Mouse (Mus musculus) lung, postnatal 25 days (tissue): ENCODE results near the gene Gm47959.
A peak's percentile ranks its signal among the peaks of the same experiment; 100 is the strongest.
"Not testable (repeated sequence)": the region's sequence is repeated elsewhere in the genome, so short reads cannot be mapped to it uniquely, and the experiment has no call there.

Source experiments
- DNase-seq: peaks from one replicate; pipeline ENCODE4 v3.0.0; 2022; ENCODE audit warnings: low spot score

Gm47959 gene

DNA sequence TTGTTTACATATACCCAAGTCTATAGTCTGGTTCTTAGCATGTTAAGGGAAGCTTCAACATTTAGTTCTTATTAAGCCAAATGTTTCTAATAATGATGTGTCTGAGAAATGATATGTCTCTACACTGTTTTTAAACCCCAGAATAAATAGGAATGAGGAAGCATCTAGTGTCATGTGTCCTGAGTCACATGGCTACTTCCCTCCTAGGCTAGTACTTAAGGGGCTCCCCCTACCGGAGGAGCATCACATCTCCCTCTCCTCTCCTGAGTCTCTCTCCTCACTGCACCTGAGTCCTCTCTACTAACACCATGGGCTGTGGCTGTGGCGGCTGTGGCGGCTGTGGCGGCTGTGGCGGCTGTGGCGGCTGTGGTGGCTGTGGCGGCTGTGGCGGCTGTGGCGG lies at the start of gene Gm47959:
TSS of gene Gm47959 (plus strand) at position 243 of the 400 bp plus-strand sequence.
- not testable (repeated sequence) for DNase-seq

DNA sequence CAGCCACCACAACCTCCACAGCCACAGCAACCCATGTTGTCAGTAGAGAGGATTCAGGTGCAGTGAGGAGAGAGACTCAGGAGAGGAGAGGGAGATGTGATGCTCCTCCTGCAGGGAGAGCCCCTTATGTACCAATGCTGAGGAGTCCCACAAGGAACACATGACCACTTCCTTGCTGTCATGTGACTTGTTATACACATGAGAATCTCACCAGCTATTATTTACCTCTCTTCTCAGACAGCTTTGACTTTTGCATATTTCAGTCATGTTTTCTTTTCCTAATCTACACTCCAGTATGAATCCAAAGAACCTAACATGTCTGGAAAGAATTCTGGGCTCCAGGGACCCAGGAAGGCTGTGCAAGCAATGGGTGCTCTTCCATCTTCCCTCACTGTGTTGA lies 44.4 kb upstream of the Gm47959 start, which contains the start of gene Gm7544:
TSS of gene Gm7544 (minus strand) at position 101 of the 400 bp plus-strand sequence.
- not testable (repeated sequence) for DNase-seq

DNA sequence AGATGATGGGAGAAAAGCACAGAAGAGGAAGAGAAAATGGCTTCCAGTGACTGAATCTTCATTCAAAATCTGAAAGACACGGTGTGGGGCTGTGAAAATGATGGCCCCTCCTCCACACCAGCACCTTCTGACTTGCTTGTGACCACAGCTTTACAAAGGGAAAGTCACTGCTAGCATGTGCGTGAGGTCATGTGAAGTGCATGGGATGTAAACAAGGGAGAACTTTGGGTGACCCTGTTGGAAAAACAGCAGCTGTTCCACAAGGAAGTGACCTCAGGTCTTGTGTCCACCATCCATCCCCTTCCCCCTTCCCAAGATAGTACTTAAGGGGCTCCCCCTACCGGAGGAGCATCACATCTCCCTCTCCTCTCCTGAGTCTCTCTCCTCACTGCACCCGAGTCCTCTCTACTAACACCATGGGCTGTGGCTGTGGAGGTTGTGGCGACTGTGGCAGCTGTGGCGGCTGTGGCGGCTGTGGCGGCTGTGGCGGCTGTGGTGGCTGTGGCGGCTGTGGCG lies 40.4 kb upstream of the Gm47959 start, which contains the start of gene Gm47955:
TSS of gene Gm47955 (plus strand) at position 417 of the 516 bp plus-strand sequence.
- DNase-seq, result no peak

DNA sequence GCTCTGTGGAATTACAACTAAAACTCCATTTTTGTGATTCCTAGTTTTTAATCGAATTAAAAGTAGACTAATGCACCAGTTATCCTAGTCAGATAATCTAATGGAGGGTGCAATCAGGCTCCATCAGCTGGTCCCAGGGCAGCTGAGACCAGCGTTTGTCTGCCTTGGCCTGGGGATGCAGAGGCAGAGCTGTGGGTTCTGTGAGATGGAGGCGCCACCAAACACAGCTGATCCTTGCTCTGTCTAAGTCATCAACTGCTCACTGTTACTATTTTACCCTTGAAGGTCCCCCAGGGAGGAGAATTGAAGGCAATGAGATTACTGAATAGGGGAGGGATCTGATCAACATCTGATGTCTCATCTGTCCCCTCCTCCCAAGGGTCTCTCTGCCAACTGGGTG lies 33.9 kb upstream of the Gm47959 start:
- no peak for DNase-seq

DNA sequence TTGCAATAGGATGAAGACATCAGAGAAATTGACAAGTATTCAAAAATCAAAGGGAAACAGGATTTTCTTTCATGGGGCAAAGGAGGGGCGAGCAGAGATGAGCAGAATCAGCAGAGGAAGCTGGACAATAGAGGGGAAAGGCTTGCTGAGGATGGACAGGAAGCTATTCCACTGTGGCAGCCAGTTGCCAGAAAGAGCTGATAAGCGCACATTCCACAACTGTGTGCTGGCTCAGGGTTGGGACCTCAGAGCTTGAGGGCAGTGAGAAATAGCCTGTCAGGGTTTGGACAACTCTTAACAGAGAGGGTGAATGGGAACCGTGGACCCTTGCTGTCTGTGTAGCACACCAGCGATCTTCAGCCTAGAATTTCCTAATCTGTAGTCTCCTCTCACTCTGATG lies 28.3 kb upstream of the Gm47959 start:
- peak; percentile 50 for DNase-seq

DNA sequence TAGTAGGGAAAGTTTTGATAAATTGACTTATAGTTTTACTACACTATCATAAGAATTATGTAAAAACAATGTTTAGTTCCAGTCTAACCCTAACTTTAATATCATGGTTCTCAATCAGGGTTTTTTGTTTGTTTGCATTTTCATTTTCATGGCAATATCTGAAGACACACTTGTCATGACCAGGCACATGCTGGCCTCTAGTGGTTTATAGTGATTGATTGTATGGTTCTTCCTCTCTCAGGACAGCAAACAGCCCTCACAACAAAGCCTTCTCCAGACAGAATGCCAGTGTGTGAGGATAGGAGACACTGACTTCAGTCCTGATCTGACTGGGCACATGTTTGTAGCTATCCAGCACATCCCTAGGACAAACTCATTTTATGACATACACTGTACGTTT lies 27.1 kb upstream of the Gm47959 start:
- DNase-seq, result no peak

DNA sequence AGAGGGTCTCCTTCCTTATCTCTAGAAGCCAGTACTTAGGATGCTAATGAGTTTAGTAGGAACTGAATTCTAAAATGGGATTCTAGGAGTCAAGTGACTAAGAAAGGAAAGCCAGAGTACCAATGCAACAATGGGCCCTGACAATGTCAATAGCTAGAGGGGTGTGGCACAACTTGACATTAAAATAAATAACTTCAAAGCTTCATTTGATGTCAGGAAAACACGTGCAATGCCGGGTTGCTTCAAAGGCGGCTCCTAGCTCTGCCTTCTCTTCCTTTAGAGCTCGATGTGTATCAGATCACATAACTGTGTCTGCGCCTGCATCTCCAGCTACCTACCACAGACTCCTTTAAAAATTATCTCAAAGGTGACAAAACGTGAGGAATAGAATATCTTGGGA lies 26.4 kb upstream of the Gm47959 start:
- DNase-seq, result peak; percentile 56

DNA sequence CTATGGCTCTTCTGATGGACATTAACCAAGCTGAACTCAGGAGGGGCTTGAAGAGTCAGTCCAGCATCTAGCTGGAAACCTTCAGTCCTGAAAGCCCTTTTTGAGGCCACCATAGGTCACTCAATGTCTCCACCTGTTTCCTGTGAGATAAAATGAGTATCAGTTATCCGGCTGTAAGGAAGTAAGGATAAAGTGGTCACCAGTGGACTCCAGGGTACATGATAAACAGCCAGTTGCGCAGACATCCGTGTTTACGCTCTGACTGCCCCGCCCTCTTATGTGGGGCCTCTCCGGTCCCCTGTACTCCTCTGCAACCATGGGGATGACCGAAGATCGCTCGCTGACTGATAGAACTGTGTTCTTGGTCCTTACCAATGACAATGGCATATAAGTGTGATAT lies 26.0 kb upstream of the Gm47959 start:
- DNase-seq, result peak; percentile 70

DNA sequence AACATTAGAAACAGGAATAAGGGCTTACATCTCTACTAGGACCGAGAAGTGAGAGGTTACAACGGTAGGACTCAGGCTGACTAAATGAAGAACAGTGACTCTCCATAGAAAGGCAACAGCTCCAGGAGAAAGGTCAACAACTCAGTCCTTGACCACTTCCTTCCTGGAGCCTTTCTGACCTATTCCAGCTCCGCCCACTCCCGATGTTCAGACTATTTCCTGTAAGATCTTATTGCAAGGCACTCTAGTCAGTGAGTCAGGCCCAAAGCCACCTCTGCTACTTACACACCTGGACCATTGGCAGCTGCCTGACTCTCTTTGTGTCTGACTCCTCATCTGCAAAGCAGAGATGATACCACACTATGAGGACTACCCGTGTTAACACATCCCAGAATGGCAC lies 24.6 kb upstream of the Gm47959 start:
- DNase-seq, result peak; percentile 58

DNA sequence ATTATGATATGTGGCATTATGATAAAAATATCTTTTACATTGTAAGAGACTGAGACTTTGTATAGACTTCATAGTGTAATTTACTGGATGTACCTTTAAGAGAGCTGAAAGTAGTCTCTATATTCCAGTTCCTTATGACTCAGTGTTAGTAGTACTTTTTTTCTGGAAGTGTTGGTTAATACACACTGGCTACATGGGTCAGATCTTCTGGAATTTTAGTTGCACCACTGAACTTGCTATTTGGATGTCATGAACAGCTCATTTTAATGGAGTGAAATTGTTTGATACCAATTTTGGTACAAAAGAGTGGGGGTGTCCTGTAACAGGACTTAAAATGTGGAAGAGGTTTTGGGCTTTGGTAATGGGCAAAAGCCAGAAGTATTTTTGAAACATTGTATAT lies 22.5 kb upstream of the Gm47959 start:
- no peak for DNase-seq

DNA sequence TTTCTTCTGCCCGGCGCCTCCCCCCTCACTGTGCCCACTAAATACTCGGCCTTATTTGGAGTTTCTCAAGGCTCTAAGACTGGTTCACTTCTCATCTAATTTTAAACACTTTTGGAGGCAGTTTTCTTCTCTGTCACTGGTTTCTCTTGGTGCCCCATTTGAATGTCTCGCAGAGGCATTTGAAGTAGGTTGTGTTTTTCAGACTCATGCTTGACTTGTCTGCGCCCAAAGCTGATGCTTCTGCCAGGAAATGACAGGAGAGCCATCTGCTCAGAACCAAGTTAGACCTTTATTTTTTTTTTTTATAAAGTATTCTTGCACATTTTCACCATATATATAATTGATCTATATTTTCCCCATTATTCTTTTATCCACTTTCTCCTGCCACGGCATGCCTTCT lies 13.6 kb upstream of the Gm47959 start:
- no peak for DNase-seq

DNA sequence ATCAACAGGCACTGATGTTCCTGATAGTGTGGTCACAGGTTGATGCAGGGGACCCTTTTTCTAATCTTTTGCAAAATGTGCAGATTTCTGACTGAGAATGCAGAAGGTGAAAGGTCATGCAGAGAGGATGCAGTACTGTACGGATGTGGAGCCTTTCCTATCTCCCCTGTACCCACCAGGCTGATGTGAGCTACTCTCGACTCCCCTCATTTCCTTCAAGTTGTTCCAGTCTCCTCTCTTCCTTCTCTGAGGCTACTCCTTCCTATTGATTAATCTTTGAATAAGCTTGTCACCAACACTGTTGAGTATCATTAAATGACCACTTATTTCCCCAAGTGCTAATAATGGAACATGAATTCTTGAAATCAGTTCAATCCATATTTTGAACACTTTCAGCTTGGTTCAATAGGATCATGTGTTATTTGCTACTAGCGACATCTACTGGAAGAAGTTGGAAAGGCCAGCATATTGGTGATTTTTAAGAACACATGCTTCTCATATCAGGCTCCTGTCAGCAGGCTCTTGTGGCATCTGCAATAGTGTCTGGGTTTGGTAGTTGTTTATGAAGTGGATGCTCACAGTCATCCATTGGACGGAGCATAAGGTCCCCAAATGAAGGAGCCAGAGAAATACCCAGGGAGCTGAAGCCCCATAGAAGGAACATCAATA lies 12.7 kb upstream of the Gm47959 start:
- peak; percentile 75 for DNase-seq

DNA sequence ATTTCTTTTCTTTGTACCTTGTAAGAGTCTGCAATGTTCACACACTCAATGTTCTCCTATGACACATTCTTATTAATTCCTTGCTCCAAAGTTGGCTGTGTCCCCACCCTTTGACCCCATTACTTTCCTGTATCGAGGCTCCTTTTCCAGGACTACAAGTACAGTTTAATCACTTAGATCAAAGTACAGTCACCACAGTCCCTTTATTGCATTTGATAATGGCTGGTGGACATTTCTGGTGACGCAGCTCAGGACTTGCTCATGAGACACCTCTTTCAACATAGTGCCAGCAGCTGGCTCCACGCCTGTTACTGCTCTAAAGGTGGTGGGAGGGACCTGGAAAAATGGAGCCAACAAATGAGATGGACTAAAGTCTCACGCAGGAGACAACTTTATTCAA lies 9.3 kb upstream of the Gm47959 start:
- DNase-seq, result no peak

DNA sequence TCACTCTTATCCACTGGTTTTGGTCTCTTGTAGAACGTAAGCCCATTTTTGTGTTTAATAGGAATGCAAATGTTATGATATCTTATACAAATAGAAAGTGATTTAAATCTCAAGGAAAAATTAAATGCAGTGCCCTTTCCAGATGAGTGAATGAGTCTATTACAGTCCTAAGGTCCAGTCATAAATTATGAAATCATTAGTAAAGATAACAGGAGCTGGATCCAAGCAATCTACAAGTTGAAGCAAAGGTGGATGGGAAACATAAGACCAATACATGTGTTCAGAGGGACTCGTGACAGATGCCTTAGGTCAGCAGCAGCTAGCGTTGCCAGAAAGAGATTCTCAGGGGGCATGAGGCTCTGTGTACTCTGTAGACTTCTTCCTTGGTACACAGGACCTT lies 8.8 kb upstream of the Gm47959 start:
- no peak for DNase-seq

DNA sequence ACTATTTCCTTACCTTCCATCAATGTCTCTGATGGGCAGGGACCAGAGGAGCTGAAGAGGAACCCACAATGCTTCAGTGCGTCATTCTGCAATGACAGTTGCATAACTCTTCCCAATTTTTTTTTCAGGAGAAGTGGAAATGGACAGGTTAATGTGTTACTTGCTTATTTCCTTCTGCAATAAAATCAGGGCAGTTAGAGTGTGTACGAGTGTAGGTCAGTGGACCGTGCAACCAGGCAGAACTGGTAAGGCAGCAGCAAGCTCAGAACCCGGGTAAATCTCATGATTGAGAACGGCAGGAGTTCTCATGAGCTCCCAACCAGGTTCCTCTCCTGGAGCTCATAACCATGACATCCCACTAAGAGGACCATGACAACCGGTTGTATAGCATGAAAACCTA lies 8.3 kb upstream of the Gm47959 start:
- DNase-seq, result no peak

DNA sequence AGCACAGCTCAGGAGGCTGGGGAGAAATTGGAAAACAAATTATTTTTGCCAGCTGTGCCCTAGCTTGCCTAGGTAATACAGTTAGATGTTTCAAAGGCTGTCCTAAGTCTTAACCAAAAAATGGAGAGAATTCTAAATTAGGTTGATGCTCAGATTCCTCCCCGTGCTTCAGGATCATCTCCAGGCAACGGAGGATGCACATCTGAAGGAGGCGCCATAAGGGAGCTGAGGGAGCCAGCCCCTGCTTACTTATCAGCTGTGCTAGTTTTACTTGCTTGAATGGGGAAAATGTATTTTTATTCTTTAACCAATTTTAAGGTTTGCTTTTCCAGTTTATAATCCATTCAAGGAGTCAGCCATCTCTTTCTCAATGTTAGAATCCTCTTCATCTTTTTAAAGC lies 6.4 kb upstream of the Gm47959 start:
- no peak for DNase-seq

DNA sequence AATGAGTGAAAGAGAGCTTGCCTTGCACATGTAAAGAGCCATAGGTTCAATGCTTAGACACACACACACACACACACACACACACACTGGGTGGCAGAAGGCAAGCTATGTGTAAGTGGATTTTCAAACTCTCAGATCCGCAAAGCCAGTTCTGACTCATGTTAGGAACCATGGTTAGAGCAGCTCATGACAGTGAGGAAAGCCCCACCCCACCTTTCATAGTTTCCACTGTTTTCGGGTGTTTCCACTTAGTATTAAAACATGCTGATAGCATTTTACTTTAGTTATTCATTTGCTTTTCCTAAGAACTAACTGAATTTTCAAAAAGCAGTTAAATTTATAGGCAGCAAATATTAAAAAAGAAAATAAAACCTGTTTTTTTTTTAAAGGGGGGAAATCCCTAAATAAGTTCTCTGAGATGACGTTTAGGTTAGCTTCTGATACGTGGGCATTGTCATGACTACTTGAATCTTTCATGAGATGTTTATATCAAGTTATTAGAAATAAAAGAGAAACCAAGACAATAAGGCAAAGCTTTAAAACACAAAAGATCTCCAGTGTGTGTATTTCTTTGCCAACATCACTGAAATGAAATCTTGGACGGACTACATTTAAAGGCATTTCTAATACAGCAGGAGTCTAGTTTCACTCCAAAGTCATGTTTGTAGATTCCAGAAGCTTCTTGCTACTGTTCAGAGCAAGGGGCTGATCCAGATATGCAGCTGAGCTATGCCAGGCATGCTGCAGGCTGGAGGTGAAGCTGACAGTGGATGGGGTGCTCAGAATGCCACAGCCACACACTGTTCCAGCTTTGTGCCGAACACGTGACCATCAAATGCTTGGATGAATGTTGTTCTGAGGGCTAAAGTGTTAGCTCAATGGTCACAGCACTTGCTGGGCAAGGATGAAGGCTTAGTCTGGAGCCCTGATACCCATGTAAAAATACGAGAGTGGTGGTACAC lies 6.2 kb downstream of the Gm47959 start:
- peak; percentile 33 for DNase-seq

DNA sequence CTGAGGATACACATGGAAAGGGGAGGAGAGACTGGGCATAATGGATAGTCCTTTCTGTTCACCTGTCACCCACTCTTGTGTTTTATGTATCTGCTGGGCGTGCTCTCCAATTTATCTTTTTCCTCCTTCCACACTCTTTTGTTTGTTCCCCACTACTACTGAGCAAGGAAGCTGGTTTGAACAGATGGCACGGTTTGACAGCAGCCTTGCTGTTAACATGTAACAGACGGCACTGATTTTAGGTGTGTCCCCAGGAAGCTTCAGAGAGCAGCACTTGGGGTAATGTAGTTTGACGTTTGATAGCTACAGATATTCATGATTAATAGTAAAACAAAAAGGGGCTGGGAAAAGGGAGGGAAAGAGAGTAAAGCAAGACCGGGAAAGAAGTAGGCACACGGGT lies 7.1 kb downstream of the Gm47959 start:
- no peak for DNase-seq

DNA sequence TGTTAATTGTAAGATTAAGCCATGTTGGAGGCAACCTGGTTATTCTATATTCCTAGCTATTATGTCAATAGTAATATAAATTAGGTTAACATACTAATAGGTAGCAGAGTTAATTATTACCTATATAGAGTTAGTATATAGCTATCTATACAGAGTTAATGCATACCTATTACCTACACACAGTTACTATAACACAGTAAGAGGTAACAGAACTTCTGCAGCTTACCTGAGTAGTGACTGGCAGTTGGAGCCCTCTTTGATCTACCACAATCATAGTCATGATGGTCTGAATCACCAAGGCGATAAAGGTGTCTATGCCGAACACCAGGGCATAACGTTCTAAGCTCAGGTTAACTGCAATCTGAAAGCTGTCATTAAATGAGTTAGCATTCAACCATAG lies 14.1 kb downstream of the Gm47959 start:
- no peak for DNase-seq

DNA sequence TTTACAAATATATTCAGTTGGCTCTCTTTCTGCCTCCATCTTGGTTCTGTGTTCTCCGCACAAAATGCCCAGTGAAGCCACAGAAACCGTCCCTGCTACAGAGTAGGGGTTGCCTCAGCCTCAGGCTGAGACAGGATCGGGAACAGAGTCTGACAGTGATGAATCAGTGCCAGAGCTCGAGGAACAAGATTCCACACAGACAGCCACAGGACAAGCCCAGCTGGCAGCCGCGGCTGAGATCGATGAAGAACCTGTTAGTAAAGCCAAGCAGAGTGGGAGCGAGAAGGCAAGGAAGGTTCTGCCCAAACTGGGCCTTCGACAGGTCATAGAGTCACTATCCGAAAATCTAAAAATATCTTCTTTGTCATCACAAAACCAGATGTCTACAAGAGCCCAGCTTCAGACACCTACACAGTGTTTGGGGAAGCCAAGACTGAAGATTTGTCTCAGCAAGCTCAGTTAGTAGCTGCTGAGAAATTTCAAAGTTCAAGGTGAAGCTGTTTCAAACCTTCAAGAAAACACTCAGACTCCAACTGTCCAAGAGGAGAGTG lies 15.1 kb downstream of the Gm47959 start:
- no peak for DNase-seq

DNA sequence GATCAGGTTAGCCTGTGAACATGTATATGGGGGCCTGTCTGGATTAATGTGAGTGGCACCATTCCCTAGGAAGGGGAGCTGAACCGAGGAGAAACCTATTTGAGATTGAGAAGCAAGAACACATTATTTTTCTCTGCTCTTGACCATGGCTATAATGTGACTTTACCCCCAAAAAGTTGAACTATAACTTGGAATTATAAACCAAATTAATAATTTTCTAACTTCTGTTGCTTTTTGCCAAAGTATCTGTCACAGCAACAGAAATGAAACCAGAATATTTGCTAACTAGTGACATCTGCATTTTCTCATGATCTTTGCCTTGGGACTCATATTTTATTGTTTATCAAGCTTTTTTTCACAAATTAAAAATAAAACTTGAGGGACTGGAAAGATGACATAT lies 16.2 kb downstream of the Gm47959 start:
- no peak for DNase-seq

DNA sequence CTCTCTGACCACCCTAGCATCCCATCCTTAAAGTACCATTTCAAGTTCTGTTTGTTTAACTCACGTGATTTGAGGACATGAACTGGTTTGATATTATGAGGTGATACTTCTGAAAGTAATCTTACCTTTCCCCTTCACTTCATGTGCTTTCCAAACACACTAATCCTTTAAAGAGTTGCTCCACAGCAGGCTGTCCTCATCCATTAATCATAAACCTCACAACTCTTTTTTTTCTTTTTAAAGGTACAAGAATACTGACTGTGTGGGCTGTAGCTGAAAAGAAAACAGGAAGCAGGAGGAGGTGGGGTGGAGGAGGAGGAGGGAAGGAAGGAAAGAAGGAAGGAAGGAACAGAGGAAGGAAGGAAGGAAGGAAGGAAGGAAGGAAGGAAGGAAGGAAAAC lies 31.6 kb downstream of the Gm47959 start:
- no peak for DNase-seq

DNA sequence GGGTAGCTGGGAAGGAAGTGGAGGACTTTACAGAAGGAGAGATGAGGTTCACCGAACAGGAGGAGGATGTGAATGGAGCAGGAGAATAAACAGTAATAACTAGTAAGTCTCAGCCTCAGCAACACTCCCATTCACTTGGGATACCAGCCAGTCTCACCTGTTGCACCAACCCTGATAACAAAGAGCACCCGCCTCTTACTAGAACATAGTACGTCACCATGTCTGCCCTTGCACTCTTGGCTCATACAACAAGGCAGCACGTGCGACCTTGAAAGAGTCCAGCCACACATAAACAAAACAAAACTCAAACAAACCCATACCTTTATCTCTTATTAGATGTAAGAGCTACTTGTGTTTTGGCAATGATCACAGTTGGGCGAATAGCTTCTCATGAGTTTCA lies 32.2 kb downstream of the Gm47959 start:
- peak; percentile 31 for DNase-seq
